Mouse (Mus musculus): ENCODE measurements at regions not wholly inside any gene's neighbourhood (a gene's known extent, or its start where the extent isn't known, plus 50 kb on each side); places are given as distances from the start of the nearest gene placed in this dataset.

- Histone ChIP-seq H3K27ac (ENCODE audit: low read depth, low read length) (no peak overlapping the region), H3K4me3 (ENCODE audit: low read depth, low read length) (no peak overlapping the region), H3K4me2 (no peak overlapping the region), H3K27me3 (ENCODE audit: control insufficient read depth, insufficient read depth, low read length) (no peaks in the 10 kb centered on the region), H3K4me1 (ENCODE audit: control insufficient read depth, insufficient read depth, low read length) (no peaks in the 10 kb centered on the region), H3K9me3 (replicated peaks; ENCODE audit: control insufficient read depth, low read length) (no peaks in the 10 kb centered on the region), H3K36me3 (ENCODE audit: control insufficient read depth, insufficient read depth, low read length) (no peaks in the 10 kb centered on the region), H3K9ac (ENCODE audit: low read depth, low read length) (no peak overlapping the region)
- ATAC-seq (replicated peaks; ENCODE audit: insufficient number of reproducible peaks, low FRiP score, low TSS enrichment) = no peak
- 84% methylated on average over 4 of the region's 4 CpGs for WGBS (ENCODE audit: insufficient replicate concordance)
These were observed 161.6 kb upstream of the Ctnnb1 start for GRCm38 (mm10) chr9:120767396-120767795.

DNA sequence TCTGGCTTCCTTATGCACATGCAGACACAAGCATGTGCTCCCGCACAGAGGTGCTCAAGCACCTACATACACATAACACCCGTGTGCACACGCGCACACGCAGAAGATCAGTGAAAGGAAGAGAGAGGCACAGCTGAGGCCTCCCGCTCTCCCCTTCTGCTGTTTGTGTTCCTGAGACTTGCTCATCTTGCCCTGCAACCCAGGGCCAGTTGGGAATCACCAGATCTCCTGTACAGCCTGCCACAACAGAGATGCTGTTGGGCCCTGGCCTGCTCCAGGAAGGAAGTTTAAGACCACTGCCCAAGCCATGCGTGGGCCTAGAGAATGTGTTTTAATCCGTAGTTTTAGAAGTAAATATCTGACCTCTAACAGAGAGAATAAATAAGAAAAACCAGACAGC, 160.0 kb upstream of the Ctnnb1 start:
- no peak for ATAC-seq (replicated peaks; ENCODE audit: insufficient number of reproducible peaks, low FRiP score, low TSS enrichment)
- Histone ChIP-seq H3K4me3 (ENCODE audit: low read depth, low read length) (no peak overlapping the region), H3K27ac (ENCODE audit: low read depth, low read length) (no peak overlapping the region), H3K9ac (ENCODE audit: low read depth, low read length) (no peak overlapping the region), H3K4me2 (no peak overlapping the region), H3K4me1 (ENCODE audit: control insufficient read depth, insufficient read depth, low read length) (no peaks in the 10 kb centered on the region), H3K36me3 (ENCODE audit: control insufficient read depth, insufficient read depth, low read length) (no peaks in the 10 kb centered on the region), H3K9me3 (replicated peaks; ENCODE audit: control insufficient read depth, low read length) (no peaks in the 10 kb centered on the region), H3K27me3 (ENCODE audit: control insufficient read depth, insufficient read depth, low read length) (no peaks in the 10 kb centered on the region)
- WGBS (ENCODE audit: insufficient replicate concordance) = 80% methylated on average over 8 of the region's 8 CpGs

DNA sequence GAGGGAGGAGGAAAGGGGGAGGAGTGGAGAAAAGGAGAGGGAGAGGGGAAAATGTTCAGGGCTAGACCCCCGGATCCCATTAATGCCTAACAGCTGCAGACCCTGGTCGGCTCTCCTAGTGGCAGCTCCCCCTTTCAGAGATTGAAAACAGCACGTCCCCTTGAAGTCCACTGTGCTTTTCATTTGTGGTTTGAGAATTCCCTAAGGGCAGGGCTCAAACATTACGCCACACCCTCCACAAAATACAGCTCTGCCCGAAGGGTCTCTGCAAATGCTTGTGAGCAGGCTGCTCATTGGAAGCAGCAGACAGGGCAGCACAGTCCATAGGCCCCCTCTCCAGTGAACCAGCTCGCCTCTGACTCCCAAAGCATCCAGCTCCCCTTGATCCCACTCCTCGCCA, 159.3 kb upstream of the Ctnnb1 start:
- H3K27ac ChIP-seq (ENCODE audit: low read depth, low read length) = no peak overlapping the region

GRCm38 (mm10) chr9:120770886-120771285, 158.1 kb upstream of the Ctnnb1 start:
- ATAC-seq (replicated peaks; ENCODE audit: insufficient number of reproducible peaks, low FRiP score, low TSS enrichment) = no peak
- no peak overlapping the region for H3K27ac ChIP-seq (ENCODE audit: low read depth, low read length)
- no peaks in the 10 kb centered on the region for H3K27me3 ChIP-seq (ENCODE audit: control insufficient read depth, insufficient read depth, low read length)
- no peak overlapping the region for H3K4me3 ChIP-seq (ENCODE audit: low read depth, low read length)
- no peaks in the 10 kb centered on the region for H3K36me3 ChIP-seq (ENCODE audit: control insufficient read depth, insufficient read depth, low read length)
- no peak overlapping the region for H3K9ac ChIP-seq (ENCODE audit: low read depth, low read length)
- 57% methylated on average over 1 of the region's 1 CpGs for WGBS (ENCODE audit: insufficient replicate concordance)
- no peaks in the 10 kb centered on the region; the same call in 1 of the 2 replicates for H3K4me1 ChIP-seq (ENCODE audit: control insufficient read depth, insufficient read depth, low read length)
- H3K9me3 ChIP-seq (replicated peaks; ENCODE audit: control insufficient read depth, low read length) = no peaks in the 10 kb centered on the region
- H3K4me2 ChIP-seq = no peak overlapping the region

More for the DNA sequence above, 159.3 kb upstream of the Ctnnb1 start:
- ATAC-seq (replicated peaks; ENCODE audit: insufficient number of reproducible peaks, low FRiP score, low TSS enrichment) = no peak
- Histone ChIP-seq H3K4me1 (ENCODE audit: control insufficient read depth, insufficient read depth, low read length) (no peaks in the 10 kb centered on the region), H3K36me3 (ENCODE audit: control insufficient read depth, insufficient read depth, low read length) (no peaks in the 10 kb centered on the region), H3K4me3 (ENCODE audit: low read depth, low read length) (no peak overlapping the region), H3K9ac (ENCODE audit: low read depth, low read length) (no peak overlapping the region), H3K9me3 (replicated peaks; ENCODE audit: control insufficient read depth, low read length) (no peaks in the 10 kb centered on the region), H3K4me2 (no peak overlapping the region), H3K27me3 (ENCODE audit: control insufficient read depth, insufficient read depth, low read length) (no peaks in the 10 kb centered on the region)
- WGBS (ENCODE audit: insufficient replicate concordance) = 46% methylated on average over 7 of the region's 7 CpGs

DNA sequence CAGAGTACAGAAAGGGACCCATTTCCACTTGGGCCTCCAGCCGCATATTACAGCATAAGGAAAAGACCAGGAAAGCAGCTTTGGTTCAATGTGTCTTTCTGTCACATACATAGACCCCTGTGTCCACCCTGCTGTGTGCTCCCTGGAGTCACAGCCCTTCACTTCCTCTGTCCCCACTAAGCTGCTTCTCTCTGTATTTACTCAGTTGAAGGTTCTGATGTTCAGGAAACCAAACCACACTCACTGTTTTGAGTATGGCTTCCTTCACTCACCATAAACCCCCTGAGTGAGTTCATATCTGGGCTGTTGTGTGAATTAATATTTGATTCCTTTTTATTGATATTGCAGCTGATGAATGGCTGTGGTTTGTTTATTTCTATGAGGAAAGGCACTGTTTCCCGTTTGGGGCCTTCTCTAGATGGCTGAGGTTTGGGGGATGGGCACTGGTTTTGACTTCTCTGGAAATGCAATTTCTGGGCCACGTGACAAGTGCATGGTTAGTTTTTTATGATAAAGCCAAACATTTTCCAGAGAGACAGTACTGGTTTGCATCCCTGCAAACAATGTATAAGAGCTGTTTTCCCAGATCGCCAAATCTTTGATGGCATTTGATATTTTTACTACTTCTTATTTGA, 157.0 kb upstream of the Ctnnb1 start:
- Histone ChIP-seq H3K4me3 (ENCODE audit: low read depth, low read length) (no peak overlapping the region), H3K4me1 (ENCODE audit: control insufficient read depth, insufficient read depth, low read length) (peaks cover 11% of the 10 kb centered on the region), H3K27ac (ENCODE audit: low read depth, low read length) (no peak overlapping the region), H3K36me3 (ENCODE audit: control insufficient read depth, insufficient read depth, low read length) (no peaks in the 10 kb centered on the region), H3K4me2 (no peak overlapping the region), H3K27me3 (ENCODE audit: control insufficient read depth, insufficient read depth, low read length) (no peaks in the 10 kb centered on the region), H3K9me3 (replicated peaks; ENCODE audit: control insufficient read depth, low read length) (no peaks in the 10 kb centered on the region), H3K9ac (ENCODE audit: low read depth, low read length) (no peak overlapping the region)
- no peak for ATAC-seq (replicated peaks; ENCODE audit: insufficient number of reproducible peaks, low FRiP score, low TSS enrichment)
- 56% methylated on average over 4 of the region's 4 CpGs for WGBS (ENCODE audit: insufficient replicate concordance)

DNA sequence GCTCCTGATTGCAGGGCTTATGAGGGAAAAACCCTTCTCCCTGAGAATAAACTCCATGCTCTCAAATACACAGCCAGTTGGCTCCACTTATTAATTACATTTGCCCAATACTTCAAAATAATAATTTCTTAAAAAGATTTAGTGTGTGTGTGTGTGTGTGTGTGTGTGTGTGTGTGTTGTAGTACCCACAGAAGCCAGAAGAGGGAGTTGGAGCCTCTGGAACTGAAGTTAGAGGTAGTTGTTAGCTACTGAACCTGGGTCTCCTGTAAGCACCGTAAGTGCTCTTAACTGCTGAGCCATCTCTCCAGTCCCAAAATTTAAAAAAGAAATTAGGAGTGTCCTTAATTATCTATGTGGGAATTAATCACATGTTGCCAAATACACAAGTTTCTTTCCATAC, 154.8 kb upstream of the Ctnnb1 start:
- H3K36me3 ChIP-seq (ENCODE audit: control insufficient read depth, insufficient read depth, low read length) = no peaks in the 10 kb centered on the region
- no peaks in the 10 kb centered on the region for H3K27me3 ChIP-seq (ENCODE audit: control insufficient read depth, insufficient read depth, low read length)
- H3K4me3 ChIP-seq (ENCODE audit: low read depth, low read length) = no peak overlapping the region
- 86% methylated on average over 1 of the region's 1 CpGs for WGBS (ENCODE audit: insufficient replicate concordance)
- H3K9me3 ChIP-seq (replicated peaks; ENCODE audit: control insufficient read depth, low read length) = no peaks in the 10 kb centered on the region
- ATAC-seq (replicated peaks; ENCODE audit: insufficient number of reproducible peaks, low FRiP score, low TSS enrichment) = no peak
- no peak overlapping the region for H3K27ac ChIP-seq (ENCODE audit: low read depth, low read length)
- H3K4me1 ChIP-seq (ENCODE audit: control insufficient read depth, insufficient read depth, low read length) = peaks cover 23% of the 10 kb centered on the region
- no peak overlapping the region for H3K4me2 ChIP-seq
- no peak overlapping the region for H3K9ac ChIP-seq (ENCODE audit: low read depth, low read length)

DNA sequence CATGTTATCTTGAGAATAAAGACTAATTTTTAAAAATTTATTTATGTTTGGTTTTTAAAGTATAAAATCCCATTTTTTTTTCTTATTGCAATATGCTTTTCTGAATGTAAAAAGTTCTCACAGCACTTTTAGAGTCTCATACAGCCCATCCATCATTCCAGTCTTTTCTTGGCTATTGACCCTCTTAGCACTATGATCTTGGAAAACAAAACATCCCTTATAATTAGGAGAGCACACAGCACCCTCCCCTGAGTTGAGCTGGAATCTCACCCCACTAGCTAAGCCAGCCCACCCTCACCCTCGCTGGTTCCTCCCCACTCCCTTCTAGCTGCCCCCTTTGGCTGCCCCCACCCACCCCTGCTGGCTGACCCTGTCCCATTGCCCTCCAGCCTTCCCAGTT, 154.2 kb upstream of the Ctnnb1 start:
- Histone ChIP-seq H3K4me2 (no peak overlapping the region), H3K27ac (ENCODE audit: low read depth, low read length) (no peak overlapping the region), H3K9me3 (replicated peaks; ENCODE audit: control insufficient read depth, low read length) (no peaks in the 10 kb centered on the region), H3K4me3 (ENCODE audit: low read depth, low read length) (no peak overlapping the region), H3K27me3 (ENCODE audit: control insufficient read depth, insufficient read depth, low read length) (no peaks in the 10 kb centered on the region), H3K4me1 (ENCODE audit: control insufficient read depth, insufficient read depth, low read length) (peaks cover 23% of the 10 kb centered on the region), H3K9ac (ENCODE audit: low read depth, low read length) (no peak overlapping the region), H3K36me3 (ENCODE audit: control insufficient read depth, insufficient read depth, low read length) (no peaks in the 10 kb centered on the region)
- no peak for ATAC-seq (replicated peaks; ENCODE audit: insufficient number of reproducible peaks, low FRiP score, low TSS enrichment)
- WGBS (ENCODE audit: insufficient replicate concordance) = 12% methylated on average over 1 of the region's 1 CpGs

GRCm38 (mm10) chr9:120775721-120776120, 153.3 kb upstream of the Ctnnb1 start:
- Histone ChIP-seq H3K27ac (ENCODE audit: low read depth, low read length) (peak overlapping the region; percentile 52), H3K4me1 (ENCODE audit: control insufficient read depth, insufficient read depth, low read length) (peaks cover 23% of the 10 kb centered on the region), H3K4me2 (no peak overlapping the region), H3K27me3 (ENCODE audit: control insufficient read depth, insufficient read depth, low read length) (no peaks in the 10 kb centered on the region), H3K36me3 (ENCODE audit: control insufficient read depth, insufficient read depth, low read length) (no peaks in the 10 kb centered on the region), H3K9ac (ENCODE audit: low read depth, low read length) (no peak overlapping the region), H3K4me3 (ENCODE audit: low read depth, low read length) (no peak overlapping the region), H3K9me3 (replicated peaks; ENCODE audit: control insufficient read depth, low read length) (no peaks in the 10 kb centered on the region)
- ATAC-seq (replicated peaks; ENCODE audit: insufficient number of reproducible peaks, low FRiP score, low TSS enrichment) = no peak
- WGBS (ENCODE audit: insufficient replicate concordance) = 54% methylated on average over 3 of the region's 3 CpGs

DNA sequence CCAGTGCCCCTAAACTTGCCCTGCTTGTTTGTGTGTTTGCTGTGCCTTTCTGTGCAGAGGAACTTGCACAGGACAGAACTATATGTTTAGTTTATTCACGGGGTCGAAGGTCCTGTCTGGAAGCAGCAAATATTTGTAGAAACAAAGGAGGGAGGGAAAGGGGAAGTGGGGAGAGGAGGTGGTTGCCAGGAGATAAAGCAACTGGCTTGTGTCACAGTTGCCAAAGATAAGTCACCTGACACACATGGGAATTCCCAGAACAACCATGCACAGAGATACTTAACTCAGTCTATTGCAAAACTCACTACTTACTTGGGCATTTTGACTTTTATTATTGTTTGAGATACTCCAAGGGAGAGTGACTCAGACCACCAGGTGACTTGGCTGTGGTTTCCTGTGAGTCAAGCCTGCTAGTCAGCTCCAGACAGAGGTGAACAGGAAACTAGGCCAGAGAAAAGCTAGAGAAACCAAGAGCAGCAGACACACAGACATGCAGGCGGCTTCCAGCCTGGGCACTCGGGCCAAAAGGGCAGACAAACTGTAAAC, 152.5 kb upstream of the Ctnnb1 start:
- Histone ChIP-seq H3K9me3 (replicated peaks; ENCODE audit: control insufficient read depth, low read length) (no peaks in the 10 kb centered on the region), H3K4me2 (no peak overlapping the region), H3K27me3 (ENCODE audit: control insufficient read depth, insufficient read depth, low read length) (no peaks in the 10 kb centered on the region), H3K36me3 (ENCODE audit: control insufficient read depth, insufficient read depth, low read length) (no peaks in the 10 kb centered on the region), H3K9ac (ENCODE audit: low read depth, low read length) (no peak overlapping the region), H3K4me3 (ENCODE audit: low read depth, low read length) (no peak overlapping the region), H3K4me1 (ENCODE audit: control insufficient read depth, insufficient read depth, low read length) (peaks cover 23% of the 10 kb centered on the region), H3K27ac (ENCODE audit: low read depth, low read length) (peak overlapping the region; percentile 52; the same call in 1 of the 2 replicates)
- ATAC-seq (replicated peaks; ENCODE audit: insufficient number of reproducible peaks, low FRiP score, low TSS enrichment) = no peak
- WGBS (ENCODE audit: insufficient replicate concordance) = 17% methylated on average over 4 of the region's 4 CpGs
